Mouse (Mus musculus) gastrocnemius, postnatal 36 days (tissue): ENCODE measurements around the gene Zmym1. TPM values are rescaled to one million over a fixed set of nuclear protein-coding genes. Genes with fewer than 3 reads are reported as not detected.
"Not testable (repeated sequence)": the region's sequence is repeated elsewhere in the genome, so short reads cannot be mapped to it uniquely, and the experiment has no call there.

ENCODE experiments used
- DNase-seq, 2 experiments: peaks; one replicate each; pipeline ENCODE4 v3.0.0; 2022
- intact Hi-C: fragments of 180-260 bp; cut with DNase I; formaldehyde crosslinking; loops from one replicate; pipeline ENCODE4 v1.15.1; 2025
- long read RNA-seq, 2 experiments: library from polyadenylated mRNA; stranded (forward); transcript quantifications; one replicate each; pipeline ENCODE4 v2.0.0; 2021
- total RNA-seq, 2 experiments: library from RNA; stranded (reverse); gene quantifications; 2 replicates each; pipeline ENCODE4 v1.2.3; 2021

Zmym1 gene
- total RNA-seq: 1 to 10 TPM; 4.2 to 4.5 TPM
- long read RNA-seq, experiment 1, partial matches to known transcripts: 0 of 7 reads
- long read RNA-seq, experiment 1, other reads (novel, unspliced or antisense): 6 of 7 reads
- long read RNA-seq, experiment 2, partial matches to known transcripts: 0 of 11 reads
- long read RNA-seq, experiment 2, other reads (novel, unspliced or antisense): 8 of 11 reads

GRCm38 (mm10) chr4:127060585-127061290 lies at the start of gene Zmym1:
Gene Zmym1 (minus strand): TSS chr4:127061152.
- DNase-seq: peak; percentile 81 to 88
- intact Hi-C loops: no loop called here

- intact Hi-C loops: no loop called here
- no peak for DNase-seq
These were observed 49.6 kb upstream of the Zmym1 start for GRCm38 (mm10) chr4:127110570-127110969.

- no peak for DNase-seq
- intact Hi-C loops: no loop called here
These were observed 46.6 kb upstream of the Zmym1 start for GRCm38 (mm10) chr4:127107566-127107965.

- intact Hi-C loops, DNase-seq: not testable (repeated sequence)
These were observed 38.6 kb upstream of the Zmym1 start for GRCm38 (mm10) chr4:127099552-127099951.

- no peak for DNase-seq
These were observed 34.1 kb upstream of the Zmym1 start for GRCm38 (mm10) chr4:127095090-127095489.

GRCm38 (mm10) chr4:127091188-127091587 lies 30.2 kb upstream of the Zmym1 start:
- intact Hi-C loops: no loop called here
- no peak for DNase-seq

More at GRCm38 (mm10) chr4:127095090-127095489, 34.1 kb upstream of the Zmym1 start:
- intact Hi-C loops: no loop called here

GRCm38 (mm10) chr4:127085761-127086160 lies 24.8 kb upstream of the Zmym1 start:
- no peak for DNase-seq
- intact Hi-C loops: no loop called here

- no peak for DNase-seq
- intact Hi-C loops: no loop called here
These were observed 22.2 kb upstream of the Zmym1 start for GRCm38 (mm10) chr4:127083131-127083530.

- no peak for DNase-seq
- intact Hi-C loops: no loop called here
These were observed 19.9 kb upstream of the Zmym1 start for GRCm38 (mm10) chr4:127080806-127081205.

- intact Hi-C loops: no loop called here
- peak; percentile 89 to 90 for DNase-seq
These were observed 16.1 kb upstream of the Zmym1 start, which contains the start of gene Zmym6 for GRCm38 (mm10) chr4:127076875-127077548. Gene Zmym6 (plus strand): TSS chr4:127077383.

GRCm38 (mm10) chr4:127074915-127075314 lies 14.0 kb upstream of the Zmym1 start:
- DNase-seq: no peak
- intact Hi-C loops: no loop called here

- DNase-seq: no peak
- intact Hi-C loops: no loop called here
These were observed 3.1 kb upstream of the Zmym1 start for GRCm38 (mm10) chr4:127064051-127064450.

GRCm38 (mm10) chr4:127054522-127055198 lies 6.3 kb downstream of the Zmym1 start:
- intact Hi-C loops: no loop called here
- DNase-seq: no peak

GRCm38 (mm10) chr4:127053071-127053470 lies 7.9 kb downstream of the Zmym1 start:
- no peak for DNase-seq
- intact Hi-C loops: no loop called here

- intact Hi-C loops: no loop called here
- no peak for DNase-seq
These were observed 9.8 kb downstream of the Zmym1 start for GRCm38 (mm10) chr4:127051121-127051520.

- DNase-seq: no peak
- intact Hi-C loops: no loop called here
These were observed 17.4 kb downstream of the Zmym1 start for GRCm38 (mm10) chr4:127043540-127043939.

- intact Hi-C loops: no loop called here
- DNase-seq: no peak
These were observed 21.0 kb downstream of the Zmym1 start for GRCm38 (mm10) chr4:127039871-127040483.

- intact Hi-C loops: no loop called here
- DNase-seq: no peak
These were observed 22.1 kb downstream of the Zmym1 start for GRCm38 (mm10) chr4:127038828-127039349.

GRCm38 (mm10) chr4:127037908-127038827 lies 22.8 kb downstream of the Zmym1 start:
- DNase-seq: no peak
- intact Hi-C loops: no loop called here
